Mouse (Mus musculus) G1E (cell line): ENCODE results near the gene Pcbp2. TPM values are rescaled to one million over a fixed set of nuclear protein-coding genes. Genes with fewer than 3 reads are reported as not detected.

Experiments
- ATAC-seq: 2 replicates; pipeline ENCODE4 v1.8.0; 2016; ENCODE audit warnings: mild to moderate bottlenecking; ENCODE audit not compliant: insufficient number of reproducible peaks, poor library complexity, low FRiP score, severe bottlenecking; ENCODE audit errors: extremely low read depth
- DNase-seq: peaks from one replicate; pipeline ENCODE4 v3.0.0; 2012; ENCODE audit warnings: low spot score
- H3K27me3 ChIP-seq: 2 replicates; pipeline ENCODE4 v1.6.1; 2012; ENCODE audit warnings: mild to moderate bottlenecking, low read length, inconsistent platforms; ENCODE audit not compliant: insufficient read depth
- H3K36me3 ChIP-seq: replicated peaks from 2 replicates; pipeline ENCODE3; 2012; ENCODE audit warnings: mild to moderate bottlenecking, inconsistent platforms
- H3K4me1 ChIP-seq: 2 replicates; pipeline ENCODE4 v1.6.1; 2012; ENCODE audit warnings: low read depth, low read length, inconsistent platforms, mixed read lengths; ENCODE audit not compliant: insufficient read depth
- H3K4me3 ChIP-seq: 2 replicates; pipeline ENCODE4 v1.5.1; 2012; ENCODE audit warnings: low read depth, mild to moderate bottlenecking, inconsistent platforms, low read length, moderate library complexity, mixed read lengths
- H3K9me3 ChIP-seq: replicated peaks from 2 replicates; pipeline ENCODE4 v1.6.1; 2012; ENCODE audit warnings: inconsistent platforms
- CTCF ChIP-seq: IDR thresholded peaks from 2 replicates; pipeline ENCODE4 v1.5.1; 2012; ENCODE audit warnings: low read depth, low read length, inconsistent platforms, mixed read lengths
- GATA1 ChIP-seq: IDR thresholded peaks from 2 replicates; pipeline ENCODE4 v1.6.1; 2012; ENCODE audit warnings: borderline replicate concordance, low read length, inconsistent platforms, mixed read lengths
- GATA2 ChIP-seq: IDR thresholded peaks from 2 replicates; pipeline ENCODE4 v1.6.1; 2012; ENCODE audit warnings: low read depth, low read length, inconsistent platforms, borderline replicate concordance
- POLR2AphosphoS5 ChIP-seq: IDR thresholded peaks from 2 replicates; pipeline ENCODE4 v1.6.1; 2012; ENCODE audit warnings: low read depth, low read length, inconsistent platforms; ENCODE audit not compliant: insufficient replicate concordance
- TAL1 ChIP-seq: conservative IDR thresholded peaks from 2 replicates; pipeline ENCODE4 v1.6.1; 2012; ENCODE audit warnings: low read depth, low read length, inconsistent platforms, mixed read lengths
- polyA plus RNA-seq: library from polyadenylated mRNA; stranded (reverse); fragments of >175 nt; gene quantifications from 2 replicates; pipeline ENCODE4 v1.2.3, GENCODE M21; 2012
- total RNA-seq, 2 experiments: library from RNA; stranded (forward) in 1 of 2; stranded (reverse) in 1 of 2; fragments of 200-1000 nt in 1 of 2; fragments of >200 nt in 1 of 2; fragmentation: Nextera tagmentation in 1 of 2; gene quantifications; 2 replicates each; pipeline ENCODE4 v1.2.3; 2014 to 2017

Gene Pcbp2
- total RNA-seq (2014; fragmentation: Nextera tagmentation) = 1,640 and 1,748 TPM in 2 replicates
- 202 and 214 TPM in 2 replicates for total RNA-seq (2017)
- 660 and 876 TPM in 2 replicates for polyA plus RNA-seq

- peak; percentile 92 for DNase-seq
- Histone ChIP-seq H3K4me1 (peaks cover 18% of the 10 kb centered on the region), H3K27me3 (no peaks in the 10 kb centered on the region), H3K9me3 (peaks cover 6% of the 10 kb centered on the region; the same call in 1 of the 2 replicates), H3K4me3 (peak within 1 kb of the TSS; percentile 82), H3K36me3 (peaks cover 60% of the 10 kb centered on the region)
- ATAC-seq = peak; percentile 98
- TF ChIP-seq CTCF (peak; percentile 49), POLR2AphosphoS5 (no peak)
These were observed at the start of gene Pcbp2 for GRCm38 (mm10) chr15:102470183-102470604. TSS of gene Pcbp2 (plus strand) at chr15:102470539.

DNA sequence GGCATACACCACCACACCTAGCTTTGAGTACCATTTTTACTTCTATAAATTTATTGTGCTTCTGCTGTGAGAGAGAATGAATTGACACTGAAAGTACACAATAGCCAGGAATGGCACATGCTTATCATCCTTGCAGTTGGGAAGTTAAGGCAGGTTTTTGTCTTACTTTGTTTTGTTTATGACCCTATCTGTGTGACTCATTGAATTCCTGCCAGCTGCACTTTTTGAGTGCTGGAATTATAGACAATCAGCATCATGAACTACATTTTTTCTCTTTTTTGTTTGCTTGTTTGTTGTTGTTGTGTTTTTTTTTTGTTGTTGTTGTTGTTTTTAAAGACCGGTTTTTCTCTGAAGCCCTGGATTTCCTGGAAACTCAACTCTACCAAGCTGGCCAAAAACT lies 49.4 kb upstream of the Pcbp2 start:
- H3K4me3 ChIP-seq = no peak overlapping the region
- no peaks in the 10 kb centered on the region for H3K9me3 ChIP-seq
- H3K4me1 ChIP-seq = no peaks in the 10 kb centered on the region; the same call in 1 of the 2 replicates
- ATAC-seq (no peak), DNase-seq (no peak)
- peaks cover 61% of the 10 kb centered on the region for H3K36me3 ChIP-seq
- no peaks in the 10 kb centered on the region for H3K27me3 ChIP-seq
- TF ChIP-seq POLR2AphosphoS5 (no peak), GATA2 (no peak), TAL1 (no peak), GATA1 (no peak), CTCF (no peak)

- DNase-seq (no peak), ATAC-seq (no peak)
- Histone ChIP-seq H3K27me3 (no peaks in the 10 kb centered on the region), H3K36me3 (peaks cover 66% of the 10 kb centered on the region), H3K4me3 (no peak overlapping the region), H3K4me1 (no peaks in the 10 kb centered on the region; the same call in 1 of the 2 replicates), H3K9me3 (no peaks in the 10 kb centered on the region)
- TF ChIP-seq GATA1 (no peak), TAL1 (no peak), POLR2AphosphoS5 (no peak), CTCF (no peak), GATA2 (no peak)
These were observed 48.9 kb upstream of the Pcbp2 start for GRCm38 (mm10) chr15:102421437-102421836.

GRCm38 (mm10) chr15:102423602-102424240 lies 46.6 kb upstream of the Pcbp2 start:
- no peaks in the 10 kb centered on the region; the same call in 1 of the 2 replicates for H3K4me1 ChIP-seq
- no peaks in the 10 kb centered on the region for H3K27me3 ChIP-seq
- ATAC-seq = no peak
- H3K4me3 ChIP-seq = no peak overlapping the region
- no peak for DNase-seq
- H3K9me3 ChIP-seq = no peaks in the 10 kb centered on the region
- H3K36me3 ChIP-seq = peaks cover 71% of the 10 kb centered on the region
- no peak for TF ChIP-seq GATA2
- no peak for TF ChIP-seq POLR2AphosphoS5
- no peak for TF ChIP-seq TAL1
- no peak for TF ChIP-seq GATA1
- TF ChIP-seq CTCF = no peak

DNA sequence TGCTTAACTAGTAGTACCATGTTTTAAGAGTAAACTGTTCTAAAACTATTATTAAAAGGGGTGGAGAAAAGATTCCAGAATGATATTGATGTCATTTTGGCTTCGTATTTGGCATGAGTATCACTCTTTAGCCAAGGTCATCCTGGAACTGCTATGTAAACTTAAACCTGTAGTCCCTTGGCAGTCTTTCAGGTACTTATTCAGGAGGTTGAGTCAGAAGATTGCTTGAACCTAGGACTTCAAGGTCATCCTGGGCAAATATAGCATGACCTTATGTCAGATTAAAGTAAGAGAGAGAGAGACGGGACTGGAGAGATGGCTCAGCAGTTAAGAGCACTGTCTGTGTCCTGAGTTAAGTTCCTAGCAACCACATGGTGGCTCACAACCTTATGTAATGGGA lies 45.7 kb upstream of the Pcbp2 start:
- no peak for DNase-seq
- Histone ChIP-seq H3K4me3 (no peak overlapping the region), H3K27me3 (no peaks in the 10 kb centered on the region), H3K36me3 (peaks cover 70% of the 10 kb centered on the region), H3K9me3 (no peaks in the 10 kb centered on the region), H3K4me1 (no peaks in the 10 kb centered on the region; the same call in 1 of the 2 replicates)
- TF ChIP-seq CTCF = no peak
- TF ChIP-seq TAL1 = no peak
- ATAC-seq = no peak

DNA sequence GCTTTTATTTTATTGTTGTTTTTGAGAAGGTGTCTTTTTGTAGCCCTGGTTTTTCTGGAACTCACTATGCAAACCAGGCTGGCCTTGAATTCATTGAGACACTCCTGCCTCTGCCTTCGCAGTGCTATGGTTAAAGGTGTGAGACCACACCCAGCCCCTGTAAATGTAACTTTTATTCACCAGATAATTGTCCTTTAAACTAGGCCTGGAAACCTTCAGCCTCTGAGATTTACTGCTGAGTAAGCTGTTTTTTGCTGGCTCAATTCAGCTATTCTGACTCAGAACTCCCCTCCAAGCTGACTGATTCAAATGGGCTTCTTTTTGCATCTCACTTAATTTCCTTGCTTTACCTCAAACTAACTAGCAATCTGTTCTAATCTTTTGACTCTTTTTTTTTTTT lies 43.4 kb upstream of the Pcbp2 start:
- Histone ChIP-seq H3K9me3 (no peaks in the 10 kb centered on the region), H3K4me1 (no peaks in the 10 kb centered on the region; the same call in 1 of the 2 replicates), H3K4me3 (no peak overlapping the region), H3K27me3 (no peaks in the 10 kb centered on the region), H3K36me3 (peaks cover 81% of the 10 kb centered on the region)
- DNase-seq = no peak
- TF ChIP-seq TAL1 (no peak), CTCF (no peak), POLR2AphosphoS5 (no peak), GATA1 (no peak), GATA2 (no peak)
- ATAC-seq = no peak
